ENCODE assay signal across 25 mouse cellular contexts in the genomic region with DNA sequence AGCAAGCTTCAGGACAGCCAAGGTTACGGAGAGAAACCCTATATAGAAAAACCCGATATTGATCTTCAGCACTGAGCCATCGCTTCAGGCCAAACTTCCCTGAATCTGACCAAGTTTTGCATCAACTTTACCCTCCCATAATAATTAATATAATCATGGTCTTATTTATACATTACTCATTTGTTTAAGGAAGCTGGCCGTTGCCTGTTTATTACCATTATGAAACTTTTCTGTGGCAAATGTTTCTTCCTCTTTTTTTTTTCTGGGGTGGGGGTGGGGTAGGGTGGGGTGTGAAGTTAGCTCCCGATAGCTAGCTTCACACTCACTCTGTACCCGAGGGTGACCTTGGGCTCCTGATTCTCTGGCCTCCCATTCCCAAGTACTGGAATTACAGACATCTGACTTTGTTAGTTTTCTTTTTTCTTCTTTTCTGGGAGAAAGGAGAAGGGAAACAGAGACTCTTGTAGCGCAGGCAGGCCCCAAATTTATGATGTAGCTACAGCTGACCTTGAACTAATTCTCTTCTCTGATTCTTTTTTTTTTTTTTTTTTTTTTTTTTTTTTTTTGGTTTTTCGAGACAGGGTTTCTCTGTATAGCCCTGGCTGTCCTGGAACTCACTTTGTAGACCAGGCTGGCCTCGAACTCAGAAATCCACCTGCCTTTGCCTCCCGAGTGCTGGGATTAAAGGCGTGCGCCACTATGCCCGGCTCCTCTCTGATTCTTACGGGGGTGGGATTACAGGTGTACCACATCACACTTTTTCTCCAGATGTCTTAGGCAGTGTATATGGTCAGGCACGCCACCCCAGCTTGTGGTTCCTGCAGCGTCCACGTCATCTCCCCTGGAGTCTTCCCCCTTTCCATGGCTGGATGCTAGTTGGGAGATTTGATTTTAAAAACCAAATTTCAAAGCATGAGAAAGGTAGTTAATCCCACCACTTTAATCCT. TPM values are rescaled to one million over a fixed set of nuclear protein-coding genes. Genes with fewer than 3 reads are reported as not detected.
DNase-seq lines count a peak whose midpoint lies in the region; ATAC-seq and TF ChIP-seq lines count a peak whose summit lies in the region.
"Had no signal": no experiment of that assay in that cellular context is flagged by ENCODE, and none has a peak within 500 bp of the region (broad histone marks: within the 10 kb centered on the region; RNA-seq: fewer than 3 reads in every experiment).

No protein-coding gene starts in this region.

- H3K9me3 ChIP-seq in intestine, embryonic 16.5 days (ENCODE audit: control insufficient read depth, low read length): no peaks in the 10 kb centered on the region
- H3K9me3 ChIP-seq in intestine, embryonic 15.5 days: no peaks in the 10 kb centered on the region
- H3K9me3 ChIP-seq in G1E (replicated peaks): no peaks in the 10 kb centered on the region
- no peaks in the 10 kb centered on the region for H3K9me3 ChIP-seq in hindbrain, embryonic 13.5 days
- H3K9me3 ChIP-seq: embryonic facial prominence, embryonic 12.5 days; limb, embryonic 12.5 days; midbrain, embryonic 13.5 days; neural tube, embryonic 15.5 days had no signal

- no peak overlapping the region for H3K4me2 ChIP-seq in intestine, embryonic 16.5 days (ENCODE audit: low read depth, low read length)
- H3K4me2 ChIP-seq in intestine, embryonic 15.5 days (replicated peaks): no peak overlapping the region
- no peak overlapping the region for H3K4me2 ChIP-seq in hindbrain, embryonic 13.5 days
- H3K4me2 ChIP-seq: embryonic facial prominence, embryonic 12.5 days; hindbrain, embryonic 14.5 days; limb, embryonic 12.5 days; midbrain, embryonic 13.5 days; neural tube, embryonic 15.5 days had no signal

- H3K9ac ChIP-seq in intestine, embryonic 16.5 days (ENCODE audit: low read depth, low read length): no peak overlapping the region
- H3K9ac ChIP-seq in intestine, embryonic 15.5 days: no peak overlapping the region
- H3K9ac ChIP-seq in hindbrain, embryonic 13.5 days: no peak overlapping the region
- H3K9ac ChIP-seq: embryonic facial prominence, embryonic 12.5 days; hindbrain, embryonic 14.5 days; limb, embryonic 12.5 days; midbrain, embryonic 13.5 days; neural tube, embryonic 15.5 days had no signal

- TF ChIP-seq CTCF in G1E (IDR thresholded peaks at IDR 0.05; ENCODE audit: low read depth, low read length): no peak

- H3K4me1 ChIP-seq in intestine, embryonic 16.5 days (ENCODE audit: control insufficient read depth, insufficient read depth, low read length): peaks cover 7% of the 10 kb centered on the region
- H3K4me1 ChIP-seq in intestine, embryonic 15.5 days (replicated peaks): no peaks in the 10 kb centered on the region
- H3K4me1 ChIP-seq in G1E (ENCODE audit: insufficient read depth, low read depth, low read length): peaks cover 42% of the 10 kb centered on the region
- no peaks in the 10 kb centered on the region for H3K4me1 ChIP-seq in hindbrain, embryonic 13.5 days (replicated peaks)
- H3K4me1 ChIP-seq: limb, embryonic 12.5 days; neural tube, embryonic 15.5 days had no signal

- no peak for ATAC-seq in intestine, embryonic 16.5 days
- no peak for ATAC-seq in intestine, embryonic 15.5 days
- ATAC-seq in G1E (ENCODE audit: extremely low read depth, insufficient number of reproducible peaks, low FRiP score, poor library complexity, severe bottlenecking): 0 out of 2 replicates have a peak, but pooled peaks have one; percentile 15
- peak; percentile 35 to 46; a peak in 2 of 4 replicates for ATAC-seq in hematopoietic stem cell, adult 5-6 weeks (replicated peaks in 1 of 2; ENCODE audit: insufficient read depth in 1 of 2, low FRiP score in 2 of 2, low TSS enrichment in 1 of 2, low read depth in 1 of 2, poor library complexity in 2 of 2, severe bottlenecking in 2 of 2)
- no peak for ATAC-seq in hindbrain, embryonic 13.5 days (ENCODE audit: low FRiP score)
- ATAC-seq: forebrain, embryonic 16.5 days; midbrain, embryonic 13.5 days had no signal

- H3K27me3 ChIP-seq in intestine, embryonic 16.5 days (replicated peaks; ENCODE audit: control insufficient read depth, insufficient read depth, low read length): no peaks in the 10 kb centered on the region
- no peaks in the 10 kb centered on the region for H3K27me3 ChIP-seq in intestine, embryonic 15.5 days (replicated peaks)
- no peaks in the 10 kb centered on the region for H3K27me3 ChIP-seq in G1E (ENCODE audit: insufficient read depth, low read length)
- no peaks in the 10 kb centered on the region for H3K27me3 ChIP-seq in splenic B cell, adult 2 months (ENCODE audit: control insufficient read depth, insufficient read depth, low read length, poor library complexity, severe bottlenecking)
- H3K27me3 ChIP-seq in hindbrain, embryonic 13.5 days: no peaks in the 10 kb centered on the region
- H3K27me3 ChIP-seq: embryonic facial prominence, embryonic 12.5 days; limb, embryonic 12.5 days; midbrain, embryonic 13.5 days; neural tube, embryonic 15.5 days had no signal

- 67% methylated on average over 16 of the region's 17 CpGs for WGBS in intestine, embryonic 16.5 days
- 67% methylated on average over 16 of the region's 17 CpGs for WGBS in intestine, embryonic 15.5 days
- WGBS in hindbrain, embryonic 13.5 days: 91% methylated on average over 16 of the region's 17 CpGs

- peak overlapping the region; percentile 17; the same call in 1 of the 2 replicates for H3K27ac ChIP-seq in intestine, embryonic 16.5 days (ENCODE audit: low read length)
- no peak overlapping the region for H3K27ac ChIP-seq in intestine, embryonic 15.5 days
- no peak overlapping the region for H3K27ac ChIP-seq in hindbrain, embryonic 13.5 days
- H3K27ac ChIP-seq: embryonic facial prominence, embryonic 12.5 days; hindbrain, embryonic 14.5 days; layer of hippocampus, adult 2 months; left cerebral cortex, adult 2 months; limb, embryonic 12.5 days; midbrain, embryonic 13.5 days; neural tube, embryonic 15.5 days had no signal

- no peak overlapping the region for H3K4me3 ChIP-seq in intestine, embryonic 16.5 days (ENCODE audit: low read length)
- H3K4me3 ChIP-seq in intestine, embryonic 15.5 days (replicated peaks): no peak overlapping the region
- no peak overlapping the region; the same call in 1 of the 2 replicates for H3K4me3 ChIP-seq in G1E (ENCODE audit: low read depth, low read length)
- no peak overlapping the region for H3K4me3 ChIP-seq in hindbrain, embryonic 13.5 days
- H3K4me3 ChIP-seq: embryonic facial prominence, embryonic 12.5 days; layer of hippocampus, adult 2 months; left cerebral cortex, adult 2 months; limb, embryonic 12.5 days; midbrain, embryonic 13.5 days; myocyte; neural tube, embryonic 15.5 days had no signal

- peak; percentile 44 for DNase-seq in G1E (ENCODE audit: low spot score)
- DNase-seq in splenic B cell, adult 2 months (ENCODE audit: low read depth, low spot score): peak; percentile 72
- no peak for DNase-seq in ovary, postnatal 14 days (ENCODE audit: low spot score)
- DNase-seq: adrenal gland, adult 8-10 months; cerebellum, adult 18-20 months; heart, adult 18-20 months; kidney, adult 18-20 months; kidney, postnatal 10 days; lung, adult 2 months; lung, postnatal 4 days; right cerebral cortex, adult 18-20 months; thymus, postnatal 25 days had no signal

- H3K36me3 ChIP-seq in intestine, embryonic 16.5 days (ENCODE audit: control insufficient read depth, insufficient read depth, low read length): no peaks in the 10 kb centered on the region
- no peaks in the 10 kb centered on the region for H3K36me3 ChIP-seq in intestine, embryonic 15.5 days
- no peaks in the 10 kb centered on the region for H3K36me3 ChIP-seq in G1E (replicated peaks)
- H3K36me3 ChIP-seq in splenic B cell, adult 2 months (ENCODE audit: control insufficient read depth, insufficient read depth, low read length, poor library complexity, severe bottlenecking): no peaks in the 10 kb centered on the region
- no peaks in the 10 kb centered on the region for H3K36me3 ChIP-seq in hindbrain, embryonic 13.5 days
- H3K36me3 ChIP-seq: embryonic facial prominence, embryonic 12.5 days; limb, embryonic 12.5 days; midbrain, embryonic 13.5 days; neural tube, embryonic 15.5 days had no signal

RNA-seq across cellular contexts. Expression of a gene that starts 5.8 kb away (rescaled TPM):
- polyA plus RNA-seq in intestine, embryonic 16.5 days (2015; fragmentation: Nextera tagmentation; extraction: Ambion mirVana): 12.2 and 12.4 TPM in 2 replicates
- 13.5 and 13.6 TPM in 2 replicates for polyA plus RNA-seq in intestine, embryonic 15.5 days (2015; fragmentation: Nextera tagmentation; extraction: Ambion mirVana)
- total RNA-seq in G1E (2014; fragmentation: Nextera tagmentation): 25.1 and 38.6 TPM in 2 replicates
- total RNA-seq in G1E (2017): 10.7 and 13.1 TPM in 2 replicates
- 53.7 and 54.3 TPM in 2 replicates for polyA plus RNA-seq in G1E (2012)
- 18.9 and 19.7 TPM in 2 replicates for total RNA-seq in hematopoietic stem cell, adult 5-6 weeks (2017)
- 18.3 and 18.5 TPM in 2 replicates for polyA plus RNA-seq in hindbrain, embryonic 13.5 days (2015; fragmentation: Nextera tagmentation; extraction: Ambion mirVana)

Comparison
In these comparisons a context has a peak if more than half of its experiments do, and no peak if none do; other contexts are left out.
1. ATAC-seq: peak in G1E (single experiment) and hematopoietic stem cell, adult 5-6 weeks (2 of 2); none in intestine, embryonic 16.5 days (single experiment), intestine, embryonic 15.5 days (single experiment) and hindbrain, embryonic 13.5 days (single experiment).